ENCODE assay signal across 16 mouse cellular contexts in the genomic region with DNA sequence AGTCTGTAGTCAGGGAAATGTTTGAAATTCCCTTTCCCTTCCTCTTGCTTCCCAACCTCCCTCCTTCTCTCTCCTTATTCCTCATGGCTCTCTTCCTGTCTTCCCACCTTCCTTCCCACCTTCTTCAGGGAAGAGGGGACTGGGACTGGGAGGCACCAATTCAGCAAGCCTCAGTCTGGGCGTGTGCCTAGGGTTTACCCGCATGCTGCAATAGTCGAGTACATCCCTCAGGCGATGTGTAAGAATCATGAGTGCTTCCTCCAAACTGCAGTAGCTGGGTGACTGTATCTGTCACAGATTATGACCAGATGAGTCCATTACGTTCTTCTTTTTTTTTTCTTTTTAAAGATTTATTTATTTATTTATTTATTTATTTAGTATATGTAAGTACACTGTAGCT. TPM values are rescaled to one million over a fixed set of nuclear protein-coding genes. Genes with fewer than 3 reads are reported as not detected.
DNase-seq lines count a peak whose midpoint lies in the region.
"Had no signal": no experiment of that assay in that cellular context is flagged by ENCODE, and none has a peak within 500 bp of the region (broad histone marks: within the 10 kb centered on the region; RNA-seq: fewer than 3 reads in every experiment).

No protein-coding gene starts in this region.

- peaks cover 8% of the 10 kb centered on the region for H3K36me3 ChIP-seq in megakaryocyte, embryonic 14.5 days (replicated peaks; ENCODE audit: low read length)
- H3K36me3 ChIP-seq: heart, embryonic 15.5 days; neural tube, embryonic 13.5 days had no signal

- H3K27me3 ChIP-seq in megakaryocyte, embryonic 14.5 days (replicated peaks): no peaks in the 10 kb centered on the region
- H3K27me3 ChIP-seq: neural tube, embryonic 13.5 days had no signal

- no peak overlapping the region for H3K4me3 ChIP-seq in brown adipose tissue, adult 24 weeks (ENCODE audit: insufficient read depth, low read depth, low read length)
- H3K4me3 ChIP-seq in megakaryocyte, embryonic 14.5 days (replicated peaks): peak overlapping the region; percentile 14
- H3K4me3 ChIP-seq: forebrain, embryonic 13.5 days; heart, embryonic 15.5 days; neural tube, embryonic 13.5 days had no signal

- peaks cover 7% of the 10 kb centered on the region; the same call in 1 of the 2 replicates for H3K9me3 ChIP-seq in megakaryocyte, embryonic 14.5 days
- H3K9me3 ChIP-seq: forebrain, embryonic 13.5 days; heart, embryonic 15.5 days; neural tube, embryonic 13.5 days had no signal

- DNase-seq in heart, adult 11 months: peak; percentile 88
- DNase-seq in heart, adult 18-20 months: no peak
- DNase-seq in 3T3-L1 (ENCODE audit: low read depth, low spot score) (peak; percentile 31), MN1 (ENCODE audit: low spot score) (no peak)
- no peak for DNase-seq in urinary bladder, postnatal 10 days (ENCODE audit: low spot score)
- DNase-seq in right cerebral cortex, adult 18-20 months: no peak
- DNase-seq: adrenal gland, postnatal 14 days; cerebellum, postnatal 10 days; embryo, embryonic 11 days; kidney, postnatal 10 days; lung, embryonic 14.5 days had no signal

- no peaks in the 10 kb centered on the region; the same call in 1 of the 2 replicates for H3K4me1 ChIP-seq in brown adipose tissue, adult 24 weeks (ENCODE audit: control insufficient read depth, insufficient read depth, insufficient read length, low read length)
- H3K4me1 ChIP-seq in megakaryocyte, embryonic 14.5 days: peaks cover 94% of the 10 kb centered on the region

- 0 out of 2 replicates have a peak overlapping the region, but pooled peaks have one; percentile 49 for H3K27ac ChIP-seq in brown adipose tissue, adult 24 weeks (replicated peaks; ENCODE audit: low read depth, low read length)
- H3K27ac ChIP-seq: forebrain, embryonic 13.5 days; heart, embryonic 15.5 days; neural tube, embryonic 13.5 days had no signal

RNA-seq across cellular contexts. Expression of gene Sec22b, which starts 32.8 kb away (rescaled TPM):
- total RNA-seq in heart, adult 18-20 months (2021): 10 to 100 TPM; 49.2 to 52.3 TPM
- polyA plus RNA-seq in brown adipose tissue, adult 24 weeks (2012; ENCODE audit: insufficient read depth, insufficient read length, missing spikeins): 53.2 and 65.3 TPM in 2 replicates
- 34.0 and 73.4 TPM in 2 replicates for polyA plus RNA-seq in megakaryocyte, embryonic 14.5 days (2012; ENCODE audit: insufficient read depth, low replicate concordance)

RNA-seq across cellular contexts. Expression of gene Pde4dip, which starts 45.3 kb away (rescaled TPM):
- 1,000 to 10,000 TPM; 1,617 to 1,852 TPM for total RNA-seq in heart, adult 18-20 months (2021)
- 54.7 and 64.1 TPM in 2 replicates for polyA plus RNA-seq in brown adipose tissue, adult 24 weeks (2012; ENCODE audit: insufficient read depth, insufficient read length, missing spikeins)
- polyA plus RNA-seq in megakaryocyte, embryonic 14.5 days (2012; ENCODE audit: insufficient read depth, low replicate concordance): 0.38 TPM in 1 of 2 replicates, not detected in the other

Comparison
In these comparisons a context has a peak if more than half of its experiments do, and no peak if none do; other contexts are left out.
1. DNase-seq: peak in heart, adult 11 months (single experiment) and 3T3-L1 (single experiment); none in heart, adult 18-20 months (0 of 2), urinary bladder, postnatal 10 days (single experiment), MN1 (single experiment) and right cerebral cortex, adult 18-20 months (single experiment).
2. RNA of gene Pde4dip, which starts 45.3 kb away (polyA plus RNA-seq): 54.7 to 64.1 TPM in brown adipose tissue, adult 24 weeks; 0.38 TPM in megakaryocyte, embryonic 14.5 days; every median in the first group is over 10 times any median in the second.